Mouse (Mus musculus) macrophage (primary cell): ENCODE results near the gene Anxa5. TPM values are rescaled to one million over a fixed set of nuclear protein-coding genes. Genes with fewer than 3 reads are reported as not detected.

ENCODE experiments used
- H3K27ac ChIP-seq: fragments of 350-480 bp; formaldehyde crosslinking; 2 replicates; pipeline ENCODE4 v1.9.0; 2021
- H3K36me3 ChIP-seq: fragments of 350-480 bp; formaldehyde crosslinking; 2 replicates; pipeline ENCODE4 v1.9.0; 2021; ENCODE audit errors: inconsistent target
- H3K4me3 ChIP-seq: fragments of 350-480 bp; formaldehyde crosslinking; 2 replicates; pipeline ENCODE4 v1.9.0; 2021; ENCODE audit errors: inconsistent target
- H3K79me2 ChIP-seq: fragments of 350-480 bp; formaldehyde crosslinking; 2 replicates; pipeline ENCODE4 v1.9.0; 2021; ENCODE audit errors: inconsistent target
- WGBS: methylation state at CpG from one replicate; pipeline ENCODE4 v1.1.7; 2026; ENCODE audit warnings: inconsistent platforms; ENCODE audit not compliant: missing documents; 5-methylcytosine and 5-hydroxymethylcytosine counted together
- polyA plus RNA-seq: library from polyadenylated mRNA; stranded (reverse); fragments of 250-400 nt; gene quantifications from 3 replicates; pipeline ENCODE4 v1.2.4, GENCODE M21; 2018; ENCODE audit warnings: inconsistent platforms

The Anxa5 gene
- polyA plus RNA-seq, 1 experiment from 2014 or later, result 1,026 TPM

- H3K36me3 ChIP-seq, result peaks cover 5% of the 10 kb centered on the region; the same call in 1 of the 2 replicates
- H3K79me2 ChIP-seq, result peaks cover 39% of the 10 kb centered on the region
- WGBS, result 59% methylated on average over 20 of the region's 20 CpGs
- H3K4me3 ChIP-seq, result peak overlapping the region; percentile 55
- peak overlapping the region; percentile 44 for H3K27ac ChIP-seq
Observed at GRCm38 (mm10) chr3:36476261-36477155, 814 bp upstream of the Anxa5 start.

- peaks cover 5% of the 10 kb centered on the region; the same call in 1 of the 2 replicates for H3K36me3 ChIP-seq
- peak overlapping the region; percentile 99 for H3K27ac ChIP-seq
- H3K4me3 ChIP-seq, result peak overlapping the region; percentile 99
- under 1% methylated on average over 24 of the region's 24 CpGs for WGBS
- H3K79me2 ChIP-seq, result peaks cover 54% of the 10 kb centered on the region
Observed at GRCm38 (mm10) chr3:36474938-36475483, 683 bp downstream of the Anxa5 start.

GRCm38 (mm10) chr3:36474421-36474820, 1.3 kb downstream of the Anxa5 start:
- Histone ChIP-seq H3K79me2 (peaks cover 60% of the 10 kb centered on the region), H3K27ac (peak overlapping the region; percentile 99), H3K4me3 (peak overlapping the region; percentile 99), H3K36me3 (peaks cover 5% of the 10 kb centered on the region; the same call in 1 of the 2 replicates)
- 83% methylated on average over 5 of the region's 5 CpGs for WGBS

GRCm38 (mm10) chr3:36473222-36473621, 2.5 kb downstream of the Anxa5 start:
- Histone ChIP-seq H3K27ac (no peak overlapping the region), H3K4me3 (no peak overlapping the region), H3K36me3 (peaks cover 5% of the 10 kb centered on the region; the same call in 1 of the 2 replicates), H3K79me2 (peaks cover 72% of the 10 kb centered on the region)
- WGBS, result 52% methylated on average over 5 of the region's 5 CpGs

GRCm38 (mm10) chr3:36471856-36472255, 3.8 kb downstream of the Anxa5 start:
- 92% methylated on average over 4 of the region's 4 CpGs for WGBS
- Histone ChIP-seq H3K79me2 (peaks cover 85% of the 10 kb centered on the region), H3K27ac (no peak overlapping the region), H3K36me3 (peaks cover 5% of the 10 kb centered on the region; the same call in 1 of the 2 replicates), H3K4me3 (no peak overlapping the region)

- Histone ChIP-seq H3K36me3 (peaks cover 9% of the 10 kb centered on the region), H3K4me3 (no peak overlapping the region), H3K27ac (no peak overlapping the region), H3K79me2 (peaks cover 99% of the 10 kb centered on the region)
- 67% methylated on average over 2 of the region's 2 CpGs for WGBS
Observed at GRCm38 (mm10) chr3:36468871-36469270, 6.8 kb downstream of the Anxa5 start.

- Histone ChIP-seq H3K79me2 (peaks cover 99% of the 10 kb centered on the region), H3K4me3 (no peak overlapping the region), H3K27ac (peak overlapping the region; percentile 34), H3K36me3 (peaks cover 13% of the 10 kb centered on the region)
- 24% methylated on average over 7 of the region's 7 CpGs for WGBS
Observed at GRCm38 (mm10) chr3:36467632-36468031, 8.1 kb downstream of the Anxa5 start.

GRCm38 (mm10) chr3:36465538-36465937, 10.2 kb downstream of the Anxa5 start:
- WGBS, result 53% methylated on average over 7 of the region's 7 CpGs
- Histone ChIP-seq H3K79me2 (peaks cover 99% of the 10 kb centered on the region), H3K27ac (no peak overlapping the region), H3K4me3 (no peak overlapping the region), H3K36me3 (peaks cover 25% of the 10 kb centered on the region)

- H3K79me2 ChIP-seq, result peaks cover 97% of the 10 kb centered on the region
- H3K36me3 ChIP-seq, result peaks cover 57% of the 10 kb centered on the region
- H3K27ac ChIP-seq, result no peak overlapping the region
- H3K4me3 ChIP-seq, result no peak overlapping the region
- 29% methylated on average over 1 of the region's 1 CpGs for WGBS
Observed at GRCm38 (mm10) chr3:36462348-36462747, 13.3 kb downstream of the Anxa5 start.

- 80% methylated on average over 5 of the region's 5 CpGs for WGBS
- Histone ChIP-seq H3K4me3 (no peak overlapping the region), H3K36me3 (peaks cover 62% of the 10 kb centered on the region), H3K79me2 (peaks cover 97% of the 10 kb centered on the region), H3K27ac (no peak overlapping the region)
Observed at GRCm38 (mm10) chr3:36461819-36462218, 13.9 kb downstream of the Anxa5 start.

GRCm38 (mm10) chr3:36460717-36461116, 15.0 kb downstream of the Anxa5 start:
- H3K4me3 ChIP-seq, result no peak overlapping the region
- no peak overlapping the region for H3K27ac ChIP-seq
- peaks cover 72% of the 10 kb centered on the region for H3K36me3 ChIP-seq
- WGBS, result 90% methylated on average over 7 of the region's 7 CpGs
- peaks cover 93% of the 10 kb centered on the region for H3K79me2 ChIP-seq

GRCm38 (mm10) chr3:36455566-36455965, 20.1 kb downstream of the Anxa5 start:
- 100% methylated on average over 3 of the region's 3 CpGs for WGBS
- Histone ChIP-seq H3K4me3 (no peak overlapping the region), H3K36me3 (peaks cover 85% of the 10 kb centered on the region)

GRCm38 (mm10) chr3:36455124-36455523, 20.6 kb downstream of the Anxa5 start:
- 95% methylated on average over 8 of the region's 8 CpGs for WGBS
- no peak overlapping the region for H3K4me3 ChIP-seq
- no peak overlapping the region for H3K27ac ChIP-seq
- peaks cover 44% of the 10 kb centered on the region; the same call in 1 of the 2 replicates for H3K79me2 ChIP-seq
- peaks cover 81% of the 10 kb centered on the region for H3K36me3 ChIP-seq

More at GRCm38 (mm10) chr3:36455566-36455965, 20.1 kb downstream of the Anxa5 start:
- Histone ChIP-seq H3K79me2 (peaks cover 49% of the 10 kb centered on the region; the same call in 1 of the 2 replicates), H3K27ac (no peak overlapping the region)

- WGBS, result 100% methylated on average over 1 of the region's 1 CpGs
- Histone ChIP-seq H3K79me2 (peaks cover 23% of the 10 kb centered on the region; the same call in 1 of the 2 replicates), H3K27ac (no peak overlapping the region), H3K36me3 (peaks cover 59% of the 10 kb centered on the region), H3K4me3 (no peak overlapping the region)
Observed at GRCm38 (mm10) chr3:36452502-36452901, 23.2 kb downstream of the Anxa5 start.
